Mouse (Mus musculus): ENCODE results near the gene Lypd6b.
A peak's percentile ranks its signal among the peaks of the same experiment; 100 is the strongest.

The Lypd6b gene

GRCm38 (mm10) chr2:49880507-49880906, 93.0 kb downstream of the Lypd6b start:
- DNase-seq: no peak

- DNase-seq: no peak
Measured at GRCm38 (mm10) chr2:49881002-49881401, 93.5 kb downstream of the Lypd6b start.

GRCm38 (mm10) chr2:49882461-49882860, 95.0 kb downstream of the Lypd6b start:
- DNase-seq: no peak

DNA sequence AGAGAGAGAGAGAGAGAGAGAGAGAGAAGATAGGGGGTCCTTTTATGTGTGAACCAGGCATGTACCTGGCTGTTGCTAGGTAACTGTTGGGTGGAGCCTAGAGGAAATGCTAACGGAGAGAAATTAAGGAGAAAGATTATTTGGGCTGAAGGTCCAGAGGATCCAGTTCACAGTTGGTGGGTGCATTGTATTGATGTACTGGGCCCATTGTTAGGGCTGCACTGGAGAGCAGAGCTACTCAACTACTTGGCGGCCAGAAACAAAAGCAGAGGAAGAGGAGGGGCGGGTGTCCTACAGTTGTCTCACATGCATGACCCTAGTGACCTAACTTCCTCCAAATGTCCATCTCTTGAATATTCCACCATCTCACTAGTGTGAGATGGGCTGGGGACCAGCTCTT, 96.5 kb downstream of the Lypd6b start:
- no peak for DNase-seq

DNA sequence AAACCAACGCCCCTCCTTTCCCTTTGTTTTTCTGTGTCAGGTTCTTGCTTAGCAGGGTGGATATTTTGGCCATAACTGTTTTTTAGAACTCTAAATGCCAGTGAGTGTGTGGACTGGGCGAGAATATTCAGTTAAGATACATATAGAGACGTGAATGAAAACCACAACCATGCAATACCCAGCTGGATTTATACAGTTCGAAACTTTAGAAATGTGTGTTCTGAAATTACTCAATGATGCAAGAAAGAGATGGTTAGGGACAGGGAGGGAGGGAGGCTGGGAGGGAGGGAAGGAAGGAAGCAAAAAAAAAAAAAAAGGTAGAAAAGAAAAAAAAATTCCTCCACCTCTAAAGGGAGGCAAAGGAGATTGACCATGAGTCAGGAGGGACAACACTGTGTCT, 98.7 kb downstream of the Lypd6b start:
- DNase-seq: no peak

DNA sequence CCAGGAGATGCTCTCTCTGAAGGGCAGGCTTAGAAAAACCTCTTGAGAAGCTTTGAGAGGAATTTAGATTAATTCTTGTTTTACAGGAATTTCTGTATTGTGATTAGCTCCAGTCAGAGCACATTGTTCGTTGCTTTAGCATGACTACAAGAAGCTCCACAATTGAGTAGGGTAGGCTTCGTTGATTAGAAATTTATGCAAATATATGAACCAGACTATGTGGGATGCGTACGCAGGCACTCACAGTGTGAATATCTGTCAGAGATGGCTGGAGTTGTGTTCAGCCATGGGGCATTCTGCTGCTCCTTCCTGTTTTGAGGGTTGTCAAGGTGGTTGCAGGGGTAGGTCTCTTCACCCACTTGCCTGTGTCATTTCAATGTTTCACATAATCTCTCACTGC, 100.9 kb downstream of the Lypd6b start:
- no peak for DNase-seq

DNA sequence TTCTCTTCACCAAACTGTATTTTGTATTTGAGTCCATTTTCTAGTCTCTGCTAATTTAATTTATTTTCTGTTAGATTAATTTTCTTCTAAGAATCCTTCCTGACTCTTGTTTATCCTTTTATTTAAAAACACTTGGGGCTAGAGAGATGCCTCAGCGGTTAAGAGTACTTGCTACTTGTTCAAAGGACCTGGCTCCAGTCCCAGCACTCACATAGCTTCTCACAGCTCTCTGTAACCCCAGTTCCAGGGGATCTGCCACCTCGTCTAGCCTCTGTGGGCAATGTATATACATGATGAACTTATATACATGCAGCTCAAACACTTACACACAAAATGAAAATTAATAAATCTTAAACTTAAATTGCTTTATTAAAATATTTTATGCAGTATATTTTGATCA, 103.2 kb downstream of the Lypd6b start:
- peak in 1 of 2 experiments; percentile 18 for DNase-seq

DNA sequence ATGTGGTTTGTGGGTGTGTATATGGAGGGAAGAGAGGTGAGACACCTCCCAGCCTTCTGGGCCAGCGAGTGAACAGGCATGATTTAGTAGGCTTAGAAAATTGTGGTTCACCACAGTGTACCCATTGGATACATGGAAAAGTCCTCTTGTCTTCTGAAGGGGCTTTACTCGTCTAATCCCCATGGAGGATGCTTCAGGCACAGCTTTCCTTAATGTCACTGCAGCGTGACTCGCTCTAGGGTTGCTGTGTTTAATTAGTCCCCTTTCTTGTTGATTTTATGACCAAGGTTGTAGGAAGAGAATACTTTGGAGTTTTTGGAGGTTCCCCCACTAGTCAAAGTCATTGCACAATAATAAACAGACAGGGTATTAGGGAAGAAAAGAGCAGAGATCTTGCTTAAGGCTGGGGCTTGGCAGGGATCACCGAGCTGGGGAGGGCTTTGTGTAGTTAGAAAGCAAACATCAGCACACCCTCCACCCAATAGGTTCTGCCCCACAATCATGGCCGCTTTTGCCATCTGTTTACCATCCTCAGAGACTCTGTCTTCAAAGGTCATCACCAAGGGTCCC, 122.4 kb downstream of the Lypd6b start:
- DNase-seq: peak in 1 of 2 experiments; percentile 5

DNA sequence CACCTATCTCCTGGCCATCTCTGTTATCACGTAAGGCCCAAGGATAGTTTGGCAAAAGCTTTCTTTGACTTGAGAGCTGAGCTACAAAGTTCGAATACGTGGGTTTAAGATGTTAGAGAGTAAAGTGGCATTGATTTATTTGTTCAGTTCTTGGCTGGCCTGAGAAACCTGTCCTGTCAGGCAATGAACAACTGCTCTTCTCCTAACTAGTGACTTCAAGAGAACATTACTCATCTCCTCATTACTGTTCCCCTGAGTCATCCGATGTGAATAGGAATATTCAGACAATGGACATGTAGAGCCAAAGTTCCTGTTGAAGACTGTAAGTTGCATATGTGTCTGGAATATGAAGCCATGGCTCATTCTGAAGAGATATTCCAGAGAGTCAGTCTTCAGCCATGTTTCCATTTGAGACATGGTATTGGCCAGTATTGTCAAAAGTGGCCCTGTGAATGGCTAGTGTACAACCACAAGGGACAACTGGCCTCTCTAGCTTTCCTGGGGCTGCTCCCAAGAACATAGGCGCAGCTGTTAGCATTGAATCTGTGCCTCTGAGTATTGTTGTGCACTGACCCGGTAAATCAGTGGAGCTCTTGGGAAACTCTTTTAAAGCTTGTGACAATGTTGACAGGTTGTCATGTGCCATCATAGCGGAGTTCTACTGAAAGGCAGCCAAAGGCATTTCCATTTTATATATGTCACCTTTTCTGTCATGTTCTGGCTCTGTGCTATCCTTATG, 124.0 kb downstream of the Lypd6b start:
- no peak for DNase-seq

- no peak for DNase-seq
Measured at GRCm38 (mm10) chr2:49912261-49912895, 124.9 kb downstream of the Lypd6b start.

- no peak for DNase-seq
Measured at GRCm38 (mm10) chr2:49917489-49917888, 130.0 kb downstream of the Lypd6b start.

- DNase-seq: no peak
Measured at GRCm38 (mm10) chr2:49918132-49918531, 130.6 kb downstream of the Lypd6b start.

GRCm38 (mm10) chr2:49918692-49919091, 131.2 kb downstream of the Lypd6b start:
- DNase-seq: no peak

GRCm38 (mm10) chr2:49921948-49922347, 134.5 kb downstream of the Lypd6b start:
- no peak for DNase-seq

DNA sequence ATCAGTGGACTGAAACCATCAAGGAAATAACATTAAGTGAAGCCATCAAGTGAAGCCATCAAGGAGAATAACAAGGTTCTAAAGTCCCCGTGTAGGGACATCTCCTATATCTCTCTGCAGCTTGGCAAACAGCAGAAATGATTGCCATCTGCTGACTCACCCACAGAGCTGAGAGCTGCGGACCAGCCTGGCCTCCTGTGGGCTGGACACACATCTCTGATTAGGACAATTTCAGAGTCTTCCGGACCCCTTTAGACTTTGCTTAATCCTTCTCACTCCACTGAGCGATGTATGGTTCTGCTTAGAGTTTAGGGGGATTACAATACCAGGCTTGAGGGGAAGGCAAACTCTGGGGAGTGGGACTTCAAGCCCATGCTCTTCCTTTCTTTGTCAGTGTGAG, 135.3 kb downstream of the Lypd6b start:
- DNase-seq: no peak

- no peak for DNase-seq
Measured at GRCm38 (mm10) chr2:49926186-49926585, 138.7 kb downstream of the Lypd6b start.

- DNase-seq: no peak
Measured at GRCm38 (mm10) chr2:49927362-49927761, 139.9 kb downstream of the Lypd6b start.

DNA sequence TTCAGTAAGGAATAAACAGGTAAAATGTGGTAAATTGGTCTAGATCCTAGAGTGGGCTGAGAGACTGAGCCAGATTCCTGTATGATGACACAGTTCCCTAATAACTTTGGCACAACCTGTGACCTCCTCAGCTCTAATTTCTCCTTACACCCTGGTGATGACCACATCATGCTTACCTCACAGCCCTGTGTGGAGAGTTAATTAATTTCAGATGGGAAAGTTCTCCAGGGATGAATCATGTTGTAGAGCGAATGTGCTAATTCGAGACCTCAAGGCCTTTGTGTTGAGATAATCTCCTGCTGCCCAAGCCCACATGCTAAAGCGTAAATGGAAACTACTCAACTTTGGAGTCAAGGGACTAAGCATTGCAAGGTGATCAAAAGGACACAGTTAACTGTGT, 142.4 kb downstream of the Lypd6b start:
- no peak for DNase-seq

GRCm38 (mm10) chr2:49937621-49938020, 150.1 kb downstream of the Lypd6b start:
- no peak for DNase-seq

GRCm38 (mm10) chr2:49938246-49938645, 150.8 kb downstream of the Lypd6b start:
- no peak for DNase-seq

DNA sequence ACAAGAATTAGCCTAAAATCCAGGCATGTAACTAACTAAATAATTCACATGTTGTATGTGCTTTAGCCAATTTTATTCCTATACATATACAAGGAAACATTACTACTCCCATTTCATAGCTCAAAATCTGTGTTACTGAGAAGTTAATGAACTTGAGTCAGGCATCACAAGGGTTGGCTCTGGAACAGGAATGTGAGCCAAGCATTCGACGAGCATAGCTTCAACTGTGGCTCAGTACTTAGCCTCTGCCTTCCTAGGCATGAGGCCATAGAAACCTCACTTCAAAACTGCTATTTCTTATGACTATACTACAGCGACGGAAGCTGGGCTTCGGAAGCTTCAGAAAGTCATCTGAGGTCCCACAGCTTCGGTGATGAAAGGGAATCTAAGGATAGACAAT, 152.9 kb downstream of the Lypd6b start:
- DNase-seq: no peak

DNA sequence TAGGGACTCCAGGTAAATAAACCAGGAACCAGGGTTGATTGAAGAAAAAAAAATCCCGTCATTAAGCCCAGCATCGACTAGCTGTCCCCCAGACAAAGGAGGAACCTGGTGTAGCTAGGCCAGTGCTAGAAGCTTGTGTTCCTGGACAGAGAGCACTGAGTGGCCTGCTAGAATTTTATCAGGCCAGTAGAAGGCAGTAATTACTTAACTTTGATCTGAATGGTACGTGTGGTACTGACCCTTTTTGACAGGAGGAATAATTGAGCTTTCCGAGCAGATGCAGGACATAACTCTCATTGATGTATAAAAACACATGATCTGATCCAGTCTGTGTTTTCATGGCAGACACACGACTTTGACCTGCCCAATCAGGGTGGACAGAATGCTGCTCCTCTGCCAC, 154.6 kb downstream of the Lypd6b start:
- no peak for DNase-seq

DNA sequence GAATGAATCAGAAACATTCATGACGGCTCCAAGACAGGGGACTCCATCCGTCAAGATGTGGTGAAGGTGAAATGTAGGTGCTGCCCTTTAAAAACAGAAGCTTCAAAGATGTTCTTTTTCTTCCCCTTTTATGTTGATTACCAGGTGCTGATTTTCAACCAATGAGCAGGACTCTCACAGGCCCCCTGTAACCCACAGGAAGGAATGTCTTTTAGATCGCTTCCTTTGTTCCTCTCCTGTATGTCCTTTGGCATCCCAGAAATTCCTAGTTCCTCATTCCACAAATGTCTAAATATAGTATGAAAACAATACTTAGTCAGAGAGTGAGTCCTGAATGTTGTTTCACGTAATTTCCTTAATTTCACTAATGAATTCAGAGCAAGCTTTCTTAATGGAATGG, 164.2 kb downstream of the Lypd6b start:
- DNase-seq: no peak

DNA sequence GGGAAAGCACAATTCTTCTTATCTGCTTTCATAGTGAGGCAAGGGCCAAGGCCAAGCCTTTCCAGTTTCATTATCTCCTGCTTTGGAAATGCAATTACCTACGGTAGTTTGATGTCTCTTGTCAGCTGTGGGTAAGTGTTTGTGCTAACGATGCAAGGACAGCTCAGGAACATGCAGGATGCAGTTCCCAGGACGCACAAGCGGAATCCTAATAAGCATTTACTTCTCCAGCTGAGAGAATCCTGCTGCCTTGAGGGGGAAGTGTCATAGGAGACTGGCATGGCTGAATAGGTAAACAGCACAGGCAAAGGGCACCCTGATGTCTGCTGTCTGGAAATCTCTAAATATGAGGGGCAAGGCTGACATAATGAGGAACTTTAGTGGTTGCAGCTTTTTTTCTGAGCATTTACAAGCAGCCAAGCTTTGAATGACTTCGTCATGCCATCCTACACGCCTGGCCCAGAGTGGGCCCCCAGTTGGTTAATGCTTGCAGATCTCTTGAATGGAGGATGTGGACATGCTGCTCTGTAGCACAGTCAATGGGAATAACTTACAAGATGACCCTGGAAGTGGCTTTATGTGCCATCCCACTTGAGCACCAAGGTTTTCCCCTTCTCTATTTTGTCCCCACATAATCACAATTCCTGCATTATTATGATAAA, 165.3 kb downstream of the Lypd6b start:
- no peak for DNase-seq
